Mouse (Mus musculus): ENCODE data around the gene Phex.

Phex gene

GRCm38 (mm10) chrX:157415212-157415611 is at the start of gene Phex:
Phex (minus strand) TSS chrX:157415312.
- DNase-seq = no peak

GRCm38 (mm10) chrX:157462716-157463115 is 47.6 kb upstream of the Phex start:
- DNase-seq = peak in 1 of 2 experiments; percentile 17

- peak; percentile 77 to 82 for DNase-seq
Observed at GRCm38 (mm10) chrX:157454430-157454829, 39.3 kb upstream of the Phex start.

- no peak for DNase-seq
Observed at GRCm38 (mm10) chrX:157449000-157449399, 33.9 kb upstream of the Phex start.

- DNase-seq = no peak
Observed at GRCm38 (mm10) chrX:157447431-157447830, 32.3 kb upstream of the Phex start.

GRCm38 (mm10) chrX:157434768-157435167 is 19.7 kb upstream of the Phex start:
- no peak for DNase-seq

GRCm38 (mm10) chrX:157419451-157419850 is 4.3 kb upstream of the Phex start:
- no peak for DNase-seq

- no peak for DNase-seq
Observed at GRCm38 (mm10) chrX:157404919-157405318, 10.2 kb downstream of the Phex start.

- no peak for DNase-seq
Observed at GRCm38 (mm10) chrX:157391241-157391640, 23.9 kb downstream of the Phex start.

- no peak for DNase-seq
Observed at GRCm38 (mm10) chrX:157390102-157390501, 25.0 kb downstream of the Phex start.

GRCm38 (mm10) chrX:157388419-157388818 is 26.7 kb downstream of the Phex start:
- DNase-seq = no peak

GRCm38 (mm10) chrX:157387025-157387424 is 28.1 kb downstream of the Phex start:
- DNase-seq = peak; percentile 6

GRCm38 (mm10) chrX:157378822-157379221 is 36.3 kb downstream of the Phex start:
- no peak for DNase-seq

GRCm38 (mm10) chrX:157377456-157377855 is 37.7 kb downstream of the Phex start:
- no peak for DNase-seq

- DNase-seq = no peak
Observed at GRCm38 (mm10) chrX:157373873-157374272, 41.2 kb downstream of the Phex start.

- DNase-seq = no peak
Observed at GRCm38 (mm10) chrX:157369166-157369565, 45.9 kb downstream of the Phex start.

GRCm38 (mm10) chrX:157355521-157355920 is 59.6 kb downstream of the Phex start:
- DNase-seq = no peak

- no peak for DNase-seq
Observed at GRCm38 (mm10) chrX:157346201-157346600, 68.9 kb downstream of the Phex start.

GRCm38 (mm10) chrX:157334726-157335125 is 80.4 kb downstream of the Phex start:
- no peak for DNase-seq

GRCm38 (mm10) chrX:157329821-157330220 is 85.3 kb downstream of the Phex start:
- peak in 1 of 2 experiments; percentile 15 for DNase-seq

GRCm38 (mm10) chrX:157328396-157328795 is 86.7 kb downstream of the Phex start:
- no peak for DNase-seq

GRCm38 (mm10) chrX:157327756-157328155 is 87.4 kb downstream of the Phex start:
- no peak for DNase-seq

GRCm38 (mm10) chrX:157324396-157324795 is 90.7 kb downstream of the Phex start:
- DNase-seq = peak in 1 of 2 experiments; percentile 29

GRCm38 (mm10) chrX:157310331-157310730 is 104.8 kb downstream of the Phex start:
- DNase-seq = peak; percentile 68 to 79

GRCm38 (mm10) chrX:157308171-157308570 is 106.9 kb downstream of the Phex start:
- peak; percentile 24 to 29 for DNase-seq

GRCm38 (mm10) chrX:157307411-157307810 is 107.7 kb downstream of the Phex start:
- peak; percentile 31 to 33 for DNase-seq

Data from cerebellum, postnatal 25 days (tissue).